Mouse (Mus musculus) erythroblast, embryonic 14.5 days (primary cell): ENCODE measurements around the gene Smarcc1.

ENCODE experiments used
- GATA1 ChIP-seq: IDR thresholded peaks from 2 replicates; pipeline ENCODE4 v1.6.1; 2012; ENCODE audit warnings: low read length, inconsistent platforms, mixed read lengths
- TAL1 ChIP-seq: IDR thresholded peaks from 3 replicates; pipeline ENCODE4 v1.6.1; 2012; ENCODE audit warnings: low read length, inconsistent platforms, mixed read lengths

DNA sequence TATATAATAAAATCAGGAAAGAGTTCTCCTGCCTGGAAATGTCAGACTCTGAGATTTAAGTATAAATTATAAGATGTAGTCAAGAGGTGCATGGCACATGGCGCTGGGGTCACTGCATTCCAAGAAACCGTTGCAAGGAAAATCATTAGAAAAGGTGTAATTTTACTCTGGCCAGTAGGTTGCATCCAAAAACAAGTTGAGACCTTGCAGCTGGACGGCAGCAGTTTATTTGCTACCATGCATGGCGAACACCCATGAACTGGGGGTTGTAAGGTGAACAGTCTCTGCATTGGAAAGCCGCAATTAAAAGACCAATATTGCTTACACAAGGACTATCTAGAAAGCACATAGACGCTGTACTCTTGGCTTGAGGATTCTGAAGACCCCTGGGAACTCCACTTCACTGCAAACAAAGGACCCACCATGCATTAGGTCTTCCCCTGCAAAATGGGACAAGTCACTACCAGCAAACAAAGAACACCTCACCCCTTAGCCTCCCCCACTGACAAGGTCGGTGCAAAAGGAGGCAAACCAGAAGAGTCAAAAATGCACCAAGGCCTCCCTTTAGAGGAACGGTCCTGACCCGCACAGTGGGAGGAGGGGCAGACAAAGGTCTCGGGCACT, 1.0 kb upstream of the Smarcc1 start:
- TF ChIP-seq GATA1, result no peak
- no peak for TF ChIP-seq TAL1
